Mouse (Mus musculus) mouse trophoblast stem cell (cell line): Measurements from ENCODE around the gene Kcnc1.

Experiments
- in situ Hi-C, 2 experiments: fragments of 300-500 bp; cut with MseI, MboI; formaldehyde crosslinking; loops; 2 replicates in 1 of 2; 3 replicates in 1 of 2; pipeline ENCODE4 v1.15.1; 2025

Gene Kcnc1

DNA sequence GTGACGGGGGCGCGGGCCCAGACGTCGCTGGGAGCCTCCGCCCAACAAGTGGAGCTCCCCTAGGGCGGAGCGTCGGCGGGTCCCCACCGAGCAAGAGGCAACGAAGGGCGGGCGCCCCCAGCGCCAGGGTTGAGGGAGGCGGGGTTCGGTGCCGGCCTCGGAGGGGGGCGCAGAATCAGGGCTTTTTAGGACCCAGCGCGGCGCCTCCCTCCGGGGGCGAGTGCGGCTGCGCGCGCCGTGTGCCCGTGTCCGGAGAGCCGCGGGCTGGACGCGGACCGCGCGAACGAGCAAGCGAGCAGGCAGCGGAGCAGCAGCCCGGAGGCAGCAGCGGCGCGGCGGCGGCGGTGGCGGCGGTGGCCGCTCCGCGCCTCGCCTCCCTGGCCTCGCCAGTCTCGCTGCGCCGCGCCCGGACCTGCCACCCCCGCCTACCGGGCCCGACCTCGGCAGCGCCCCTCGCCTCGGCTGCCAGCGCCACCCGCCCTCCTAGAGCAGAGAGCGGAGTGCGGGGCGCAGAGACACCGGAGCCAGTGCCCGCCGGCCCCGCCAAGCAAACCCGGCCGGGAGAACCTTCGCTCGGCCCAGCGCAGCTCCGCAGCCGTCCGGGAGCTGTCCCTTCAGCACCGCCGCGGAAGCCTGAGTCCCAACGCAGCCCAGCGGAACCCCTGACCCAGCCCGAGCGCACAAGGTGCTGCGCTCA lies at the start of gene Kcnc1:
Kcnc1 (plus strand) TSS at position 267 of the 697 bp plus-strand sequence.
- in situ Hi-C loops, result loop anchor here in 1 of 2 experiments (10.0 kb wide), 1 partner anchor 168 kb away; no protein-coding TSS in a partner anchor

DNA sequence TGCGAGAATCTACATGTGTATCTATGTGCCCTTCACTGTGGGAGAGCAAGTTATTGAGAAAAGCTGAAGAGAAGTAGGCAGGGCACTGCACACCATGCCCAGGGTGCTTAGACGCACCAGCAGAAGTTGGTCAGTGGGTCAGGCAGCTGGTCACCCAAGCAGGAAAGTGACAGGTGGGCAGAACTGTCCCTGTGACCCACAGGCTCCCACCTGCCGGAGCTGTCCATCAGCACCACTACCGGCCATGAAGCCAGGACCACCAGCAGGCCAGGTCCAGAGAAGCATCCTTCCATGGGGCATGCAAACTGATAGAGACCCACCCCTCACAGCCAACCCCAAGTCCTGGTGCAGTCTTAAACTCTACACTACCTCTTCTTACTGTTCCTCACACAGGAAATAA lies 48.6 kb upstream of the Kcnc1 start:
- in situ Hi-C loops, result no loop called here

DNA sequence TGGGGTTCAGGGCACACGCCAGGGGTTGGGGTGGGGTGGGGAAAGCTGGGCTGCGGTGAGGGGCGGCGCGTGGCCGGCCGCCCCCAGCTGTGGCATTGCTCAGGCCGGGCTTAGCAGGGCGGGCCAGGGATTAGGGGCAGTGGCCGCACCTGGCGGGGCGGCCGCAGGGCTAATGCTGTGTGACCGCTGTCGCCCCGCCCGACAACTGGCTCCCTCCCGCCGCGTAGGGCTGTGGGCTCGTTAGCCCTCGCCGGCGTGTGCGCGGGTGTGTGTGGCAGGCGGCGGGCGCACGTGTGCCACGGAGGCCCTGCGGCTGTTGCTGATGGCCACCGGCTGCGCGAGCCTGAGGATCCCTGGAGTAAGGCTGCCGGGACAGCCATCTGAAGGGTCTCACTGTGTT lies 47.5 kb upstream of the Kcnc1 start:
- in situ Hi-C loops, result no loop called here

DNA sequence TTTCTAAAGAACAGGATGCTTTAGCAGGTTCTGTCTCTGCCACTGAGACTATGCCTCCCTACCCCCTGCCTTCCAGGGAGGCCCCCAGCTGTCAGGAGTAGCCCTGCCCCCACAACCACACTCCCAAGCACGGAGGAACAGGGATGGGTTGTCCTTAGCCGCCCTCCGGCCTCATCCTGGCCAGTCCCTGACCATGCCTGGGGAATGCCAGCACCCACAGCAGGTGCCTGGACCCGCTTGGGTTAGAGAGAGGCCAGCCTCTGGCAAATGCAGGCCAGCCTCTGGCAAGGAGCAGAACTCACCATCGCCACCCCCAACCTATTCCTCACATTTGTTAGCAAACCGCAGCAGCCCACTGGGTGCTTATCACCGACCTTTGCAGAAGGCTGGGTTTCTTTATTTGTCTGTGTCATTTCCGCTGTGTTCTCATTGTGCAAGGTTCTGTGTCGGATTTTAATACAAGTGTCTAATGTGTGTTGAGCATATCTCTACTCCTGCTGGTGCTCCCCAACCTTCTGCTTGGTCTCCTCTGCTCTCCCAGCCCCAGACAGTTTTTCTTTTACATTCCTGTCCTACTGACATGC lies 46.1 kb upstream of the Kcnc1 start:
- in situ Hi-C loops, result no loop called here

DNA sequence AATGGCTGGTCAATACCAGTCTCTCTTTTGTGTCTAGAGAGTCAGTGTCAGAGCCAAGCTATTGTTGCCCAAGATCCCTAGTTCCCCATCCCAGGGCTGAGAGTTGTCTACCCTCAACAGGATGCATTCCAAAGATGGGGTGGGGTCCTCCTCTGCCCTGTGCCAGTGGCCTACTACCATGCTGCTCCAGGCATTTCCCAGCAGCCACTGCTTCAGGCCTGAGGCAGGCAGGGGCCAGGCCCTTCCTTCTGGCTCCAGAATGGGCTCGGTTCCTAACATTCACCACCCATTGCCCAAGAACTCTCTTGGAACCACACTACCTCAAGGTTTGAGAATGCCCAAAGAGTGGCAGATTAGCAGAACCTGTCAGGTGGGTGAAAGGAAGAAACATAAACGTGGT lies 43.5 kb upstream of the Kcnc1 start:
- in situ Hi-C loops, result no loop called here

- in situ Hi-C loops, result no loop called here
Observed at GRCm38 (mm10) chr7:46353216-46353615, 43.1 kb upstream of the Kcnc1 start.

DNA sequence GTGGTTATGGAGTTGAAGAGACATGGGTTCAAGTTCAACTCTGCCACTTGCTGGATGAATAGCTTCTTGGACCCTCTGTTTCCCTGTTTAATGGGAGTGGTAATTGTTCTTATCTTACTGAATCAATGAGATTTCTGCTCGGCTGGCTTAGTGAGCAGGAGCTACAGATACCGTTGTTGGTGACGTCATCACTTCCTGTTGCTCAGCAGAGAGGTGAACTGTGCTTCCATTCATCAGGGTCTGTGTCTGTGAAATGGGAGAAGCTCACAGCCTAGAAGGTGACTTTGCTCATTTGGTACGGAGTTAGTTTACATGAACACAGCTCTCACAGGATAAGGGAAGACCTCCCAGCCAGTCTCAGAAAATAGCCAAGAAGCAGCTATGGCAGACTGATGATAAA lies 42.4 kb upstream of the Kcnc1 start:
- in situ Hi-C loops, result no loop called here

GRCm38 (mm10) chr7:46361776-46362175 lies 34.5 kb upstream of the Kcnc1 start:
- in situ Hi-C loops, result no loop called here

DNA sequence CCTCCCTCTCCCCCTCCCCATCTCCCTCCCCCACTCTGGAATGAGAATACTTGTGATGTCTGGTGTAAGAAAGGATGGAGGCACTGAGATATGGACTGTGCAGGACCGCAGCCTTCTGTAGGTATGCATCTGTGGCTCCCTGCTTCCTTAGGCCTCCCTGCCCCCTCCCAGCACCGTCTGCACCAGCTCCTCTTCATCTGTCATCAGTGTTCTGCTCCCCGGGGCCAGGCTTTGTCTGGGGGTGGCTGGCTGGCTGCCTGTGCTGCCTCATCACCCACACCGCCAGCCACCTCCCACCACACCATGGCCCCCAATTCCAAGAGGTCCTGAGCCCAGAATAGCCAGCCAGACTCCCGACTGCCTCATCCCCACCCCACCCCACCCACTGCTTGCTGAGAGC lies 32.1 kb upstream of the Kcnc1 start:
- in situ Hi-C loops, result no loop called here

GRCm38 (mm10) chr7:46365810-46366209 lies 30.5 kb upstream of the Kcnc1 start:
- in situ Hi-C loops, result no loop called here

DNA sequence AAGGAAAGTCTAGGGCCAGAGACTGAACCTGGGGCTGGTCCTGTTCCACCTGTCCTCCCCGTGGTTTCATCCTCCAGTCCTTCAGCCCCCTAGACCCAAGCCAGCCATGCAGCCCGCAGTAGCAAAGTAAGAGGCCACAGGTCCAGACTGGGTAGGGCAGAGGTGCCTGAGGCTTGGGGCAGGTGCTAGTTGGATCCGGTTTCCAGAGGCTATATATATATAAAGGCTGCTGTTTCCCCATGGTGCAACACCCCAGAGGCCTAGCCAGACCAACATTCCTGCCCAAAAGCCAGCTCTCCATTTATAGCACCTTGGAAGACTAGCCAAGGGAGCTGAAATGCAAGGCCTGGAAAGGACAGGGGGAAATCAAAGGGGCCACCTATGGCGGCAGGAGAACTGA lies 25.2 kb upstream of the Kcnc1 start:
- in situ Hi-C loops, result no loop called here

DNA sequence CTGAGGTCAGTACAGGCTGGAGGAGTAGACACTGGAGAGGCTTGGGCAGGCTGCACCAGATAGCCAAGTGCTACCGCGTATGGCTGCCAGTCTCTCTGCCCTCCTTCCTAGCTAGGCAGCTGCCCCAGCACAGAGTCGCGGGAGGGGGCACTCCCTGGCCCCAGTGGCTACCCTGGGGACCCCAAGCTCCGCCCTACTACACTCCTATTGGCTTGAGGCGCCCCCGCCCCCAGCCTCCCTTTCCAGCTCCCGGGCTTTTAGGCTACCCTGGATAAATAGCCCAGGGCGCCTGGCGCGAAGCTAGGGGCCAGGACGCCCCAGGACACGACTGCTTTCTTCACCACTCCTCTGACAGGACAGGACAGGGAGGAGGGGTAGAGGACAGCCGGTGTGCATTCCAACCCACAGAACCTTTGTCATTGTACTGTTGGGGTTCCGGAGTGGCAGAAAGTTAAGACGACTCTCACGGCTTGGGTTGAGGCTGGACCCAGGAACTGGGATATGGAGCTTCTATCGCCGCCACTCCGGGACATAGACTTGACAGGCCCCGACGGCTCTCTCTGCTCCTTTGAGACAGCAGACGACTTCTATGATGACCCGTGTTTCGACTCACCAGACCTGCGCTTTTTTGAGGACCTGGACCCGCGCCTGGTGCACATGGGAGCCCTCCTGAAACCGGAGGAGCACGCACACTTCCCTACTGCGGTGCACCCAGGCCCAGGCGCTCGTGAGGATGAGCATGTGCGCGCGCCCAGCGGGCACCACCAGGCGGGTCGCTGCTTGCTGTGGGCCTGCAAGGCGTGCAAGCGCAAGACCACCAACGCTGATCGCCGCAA lies 19.9 kb upstream of the Kcnc1 start, which contains the start of gene Myod1:
Myod1 (plus strand) TSS at position 303 of the 836 bp plus-strand sequence.
- in situ Hi-C loops, result no loop called here

- in situ Hi-C loops, result no loop called here
Observed at GRCm38 (mm10) chr7:46377008-46377346, 19.3 kb upstream of the Kcnc1 start.

- in situ Hi-C loops, result no loop called here
Observed at GRCm38 (mm10) chr7:46378123-46378522, 18.2 kb upstream of the Kcnc1 start.

DNA sequence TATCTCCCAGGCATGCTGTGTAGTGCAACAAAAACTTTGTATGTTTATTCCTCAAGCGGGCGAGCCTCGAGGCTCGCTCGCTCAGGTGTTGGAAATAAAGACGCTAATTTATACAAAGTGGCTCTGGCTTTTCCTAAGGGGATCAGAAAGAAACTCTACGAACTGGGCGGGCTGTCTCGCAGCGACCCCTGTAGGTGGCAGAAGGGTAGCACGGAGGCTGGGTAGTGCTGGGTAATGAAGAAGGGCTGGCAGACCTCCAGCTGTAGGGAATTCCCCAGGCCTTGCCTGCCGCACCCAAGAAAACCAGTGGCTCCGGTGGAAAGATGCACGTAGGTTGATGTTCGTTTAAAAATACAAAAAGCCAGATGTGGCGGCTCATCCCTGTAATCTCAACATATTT lies 17.3 kb upstream of the Kcnc1 start:
- in situ Hi-C loops, result no loop called here

DNA sequence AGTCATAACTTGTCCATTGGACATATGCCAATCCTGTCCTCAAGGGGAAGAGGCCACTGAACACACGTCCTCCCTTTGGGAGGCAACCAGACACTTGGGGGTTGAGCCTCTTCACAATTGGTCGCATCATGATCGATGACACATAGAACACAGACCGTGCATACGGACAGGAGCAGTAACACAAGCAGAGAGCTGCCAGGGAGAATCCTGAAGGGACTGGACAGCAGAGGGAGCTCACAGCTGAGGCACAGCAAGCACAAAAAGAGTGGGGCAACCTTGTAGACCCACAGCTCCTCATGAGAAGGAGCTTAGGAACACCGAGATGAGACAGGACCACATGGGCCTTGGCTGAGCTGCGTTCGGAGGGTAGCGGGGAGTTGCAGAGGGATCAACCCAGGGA lies 15.7 kb upstream of the Kcnc1 start:
- in situ Hi-C loops, result no loop called here

GRCm38 (mm10) chr7:46387430-46387829 lies 8.9 kb upstream of the Kcnc1 start:
- in situ Hi-C loops, result no loop called here

DNA sequence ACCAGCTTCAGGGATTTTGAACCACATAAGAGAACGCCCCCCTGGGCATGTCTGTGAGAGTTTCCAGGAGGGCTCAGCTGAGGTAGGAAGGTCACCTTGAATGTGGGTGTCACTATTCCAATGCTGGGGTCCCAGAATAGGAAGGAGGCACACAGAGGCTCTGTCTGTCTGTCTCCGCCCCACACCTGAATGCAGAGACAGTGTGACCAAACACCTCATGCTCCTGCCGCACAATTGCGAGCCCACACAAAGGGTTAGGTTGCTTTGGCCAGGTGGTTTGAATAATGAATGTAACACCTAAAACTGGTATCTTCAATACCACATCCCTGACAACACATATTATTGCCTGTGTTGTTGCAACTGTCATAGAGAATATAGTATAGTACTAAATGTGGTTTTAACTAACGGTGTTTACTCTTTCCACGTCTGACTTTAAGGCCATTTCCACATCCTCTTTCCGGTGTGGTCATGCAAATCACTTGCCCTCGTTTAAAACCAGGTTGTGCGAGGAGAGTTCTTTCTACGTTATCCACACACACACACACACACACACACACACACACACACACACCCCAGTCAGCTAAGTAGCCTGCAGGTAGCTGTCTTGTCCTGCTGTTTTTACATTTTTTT lies 6.7 kb upstream of the Kcnc1 start:
- in situ Hi-C loops, result loop anchor here (5.0 to 10.0 kb wide), 3 partner anchors 175 to 218 kb away; no protein-coding TSS in a partner anchor

DNA sequence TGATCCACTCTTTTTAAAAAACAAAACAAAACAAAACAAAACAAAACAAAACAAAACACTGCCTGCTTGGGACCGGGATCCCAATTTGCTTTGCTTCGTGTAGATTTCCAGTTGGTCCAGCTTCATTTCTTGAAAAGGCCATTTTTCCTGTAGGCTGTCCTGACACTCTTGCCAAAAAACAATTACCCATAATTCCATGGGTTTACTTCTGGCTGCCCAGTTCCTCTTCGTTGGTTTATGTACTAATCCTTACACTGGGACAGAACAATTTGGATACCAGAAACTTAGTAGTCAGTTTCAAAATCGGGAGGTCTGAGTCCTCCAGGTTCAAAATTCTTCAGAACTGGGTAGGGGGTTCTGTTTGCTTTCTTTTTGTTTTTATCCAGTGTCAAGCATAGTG lies 6.1 kb upstream of the Kcnc1 start:
- in situ Hi-C loops, result loop anchor here (5.0 to 10.0 kb wide), 3 partner anchors 175 to 217 kb away; no protein-coding TSS in a partner anchor

DNA sequence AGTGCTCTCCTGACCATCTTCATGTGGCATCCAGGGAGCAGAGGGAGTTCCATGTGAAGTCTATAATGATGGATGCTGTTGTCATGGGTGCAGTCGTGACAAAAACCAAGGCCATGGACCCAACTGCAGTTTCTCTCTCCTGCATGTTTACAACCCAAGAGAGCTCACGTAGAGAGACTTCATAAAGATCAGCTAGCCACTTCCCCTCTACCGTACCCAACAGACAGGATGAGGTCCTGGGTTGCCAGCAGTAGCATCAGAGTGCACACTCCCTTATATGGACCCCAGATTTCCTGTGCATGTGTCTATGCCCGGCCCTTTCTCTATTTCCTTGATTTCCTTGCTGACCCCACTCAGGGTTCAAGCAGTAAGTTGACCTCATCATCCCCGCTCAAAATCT lies 4.6 kb upstream of the Kcnc1 start:
- in situ Hi-C loops, result loop anchor here (5.0 to 10.0 kb wide), 3 partner anchors 173 to 216 kb away; no protein-coding TSS in a partner anchor

- in situ Hi-C loops, result loop anchor here (5.0 to 10.0 kb wide), 3 partner anchors 172 to 214 kb away; no protein-coding TSS in a partner anchor
Observed at GRCm38 (mm10) chr7:46393116-46393515, 3.2 kb upstream of the Kcnc1 start.
